Mouse (Mus musculus) ES-E14 (cell line): ENCODE results near the gene Gm17545. TPM values are rescaled to one million over a fixed set of nuclear protein-coding genes. Genes with fewer than 3 reads are reported as not detected.

Source experiments
- DNase-seq: peaks from one replicate; pipeline ENCODE4 v3.0.0-alpha.2; 2013; ENCODE audit warnings: low read depth, low spot score
- H3K27ac ChIP-seq: 2 replicates; pipeline ENCODE4 v1.5.1; 2012; ENCODE audit warnings: low read depth, mild to moderate bottlenecking, low read length, moderate library complexity, mixed read lengths; ENCODE audit not compliant: poor library complexity, insufficient read depth, severe bottlenecking
- H3K36me3 ChIP-seq: 2 replicates; pipeline ENCODE4 v1.6.1; 2012; ENCODE audit warnings: mild to moderate bottlenecking, low read length, moderate library complexity, mixed read lengths; ENCODE audit not compliant: control insufficient read depth, poor library complexity, insufficient read depth, severe bottlenecking
- H3K4me1 ChIP-seq, 2 experiments: fragments of 150-350 bp in 1 of 2; sonication (generic) in 1 of 2; 2 replicates each; pipeline ENCODE4 v1.6.1; 2012; ENCODE audit warnings: low read length in 2 of 2, mild to moderate bottlenecking in 1 of 2, mixed read lengths in 1 of 2; ENCODE audit not compliant: control insufficient read depth in 2 of 2, insufficient read depth in 2 of 2, poor library complexity in 1 of 2
- H3K4me3 ChIP-seq, 2 experiments: fragments of 150-350 bp in 1 of 2; sonication (generic) in 1 of 2; 2 replicates each; pipeline ENCODE4 v1.5.1; 2012; ENCODE audit warnings: low read length in 2 of 2, low read depth in 1 of 2, mild to moderate bottlenecking in 1 of 2, mixed read lengths in 1 of 2; ENCODE audit not compliant: insufficient read depth in 1 of 2, poor library complexity in 1 of 2, severe bottlenecking in 1 of 2
- H3K9ac ChIP-seq: 2 replicates; pipeline ENCODE4 v1.6.1; 2012; ENCODE audit warnings: low read depth, mild to moderate bottlenecking, low read length, mixed read lengths; ENCODE audit not compliant: poor library complexity, insufficient read depth, severe bottlenecking
- H3K9me3 ChIP-seq: fragments of 150-350 bp; sonication (generic); 2 replicates; pipeline ENCODE4 v1.6.1; 2012; ENCODE audit warnings: low read depth, mild to moderate bottlenecking, low read length; ENCODE audit not compliant: control insufficient read depth, insufficient read depth
- CHD2 ChIP-seq: IDR thresholded peaks from 2 replicates; pipeline ENCODE4 v1.6.1; 2014; ENCODE audit warnings: mild to moderate bottlenecking, low read depth, low read length, inconsistent platforms
- HCFC1 ChIP-seq: IDR thresholded peaks from 2 replicates; pipeline ENCODE4 v1.6.1; 2012; ENCODE audit warnings: low read length, inconsistent platforms, borderline replicate concordance; ENCODE audit not compliant: insufficient read depth
- MAFK ChIP-seq: IDR thresholded peaks from 2 replicates; pipeline ENCODE4 v1.6.1; 2014; ENCODE audit warnings: mild to moderate bottlenecking, low read depth, low read length, inconsistent platforms; ENCODE audit not compliant: insufficient read depth
- ZC3H11A ChIP-seq: IDR thresholded peaks from 2 replicates; pipeline ENCODE4 v1.6.1; 2012; ENCODE audit warnings: low read depth, mild to moderate bottlenecking, inconsistent platforms, low read length, borderline replicate concordance
- ZNF384 ChIP-seq: IDR thresholded peaks from 2 replicates; pipeline ENCODE4 v1.6.1; 2012; ENCODE audit warnings: low read depth, low read length, inconsistent platforms
- in situ Hi-C, 2 experiments: fragments of 600-800 bp; cut with MboI; formaldehyde crosslinking; loops; one replicate each; pipeline ENCODE4 v1.15.1; 2025; ENCODE audit warnings: low sequenced_read_pairs in 2 of 2, inconsistent platforms in 1 of 2; ENCODE audit not compliant: unreplicated experiment in 2 of 2
- total RNA-seq: library from RNA; depleted of rRNA; stranded (reverse); fragments of 300-350 nt; gene quantifications from 2 replicates; pipeline ENCODE4 v1.2.3, GENCODE M21; 2012

Gm17545 gene
- total RNA-seq, 1 experiment, result not detected

DNA sequence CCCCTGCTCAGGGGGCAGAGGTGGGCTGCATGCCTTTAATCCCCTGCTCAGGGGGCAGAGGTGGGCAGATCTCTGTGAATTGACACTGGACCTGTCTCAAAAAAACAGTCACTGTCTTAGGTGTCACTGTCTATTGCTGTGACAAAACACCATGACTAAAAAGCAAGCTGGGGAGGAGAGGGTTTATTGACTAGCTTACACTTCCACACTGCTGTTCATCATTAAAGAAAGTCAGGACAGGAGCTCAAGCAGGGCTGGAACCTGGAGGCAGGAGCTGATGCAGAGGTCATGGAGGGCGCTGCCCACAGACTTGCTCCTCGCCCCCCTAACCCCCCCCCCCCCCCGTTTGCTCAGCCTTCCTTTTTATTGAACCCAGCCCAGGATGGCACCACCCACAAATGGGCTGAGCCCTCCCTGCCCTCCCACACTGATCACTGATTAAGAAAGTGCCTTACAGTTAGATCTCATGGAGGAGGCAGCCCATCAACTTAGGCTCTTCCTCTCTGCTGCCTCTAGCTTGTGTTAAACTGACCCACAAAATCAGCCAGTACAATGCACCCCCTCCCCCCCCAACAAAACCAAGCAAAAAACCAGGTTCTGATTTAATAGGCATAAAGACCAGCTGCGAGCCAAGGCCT, 25.9 kb upstream of the Gm17545 start:
- in situ Hi-C loops, result no loop called here
- Histone ChIP-seq H3K4me3 (no peak overlapping the region), H3K27ac (no peak overlapping the region), H3K9me3 (no peaks in the 10 kb centered on the region), H3K4me1 (no peaks in the 10 kb centered on the region; a peak in 1 of 4 replicates), H3K9ac (no peak overlapping the region), H3K36me3 (no peaks in the 10 kb centered on the region)
- no peak for TF ChIP-seq CHD2
- TF ChIP-seq ZNF384, result no peak
- no peak for TF ChIP-seq MAFK
- no peak for TF ChIP-seq HCFC1
- TF ChIP-seq ZC3H11A, result no peak
- DNase-seq, result no peak

DNA sequence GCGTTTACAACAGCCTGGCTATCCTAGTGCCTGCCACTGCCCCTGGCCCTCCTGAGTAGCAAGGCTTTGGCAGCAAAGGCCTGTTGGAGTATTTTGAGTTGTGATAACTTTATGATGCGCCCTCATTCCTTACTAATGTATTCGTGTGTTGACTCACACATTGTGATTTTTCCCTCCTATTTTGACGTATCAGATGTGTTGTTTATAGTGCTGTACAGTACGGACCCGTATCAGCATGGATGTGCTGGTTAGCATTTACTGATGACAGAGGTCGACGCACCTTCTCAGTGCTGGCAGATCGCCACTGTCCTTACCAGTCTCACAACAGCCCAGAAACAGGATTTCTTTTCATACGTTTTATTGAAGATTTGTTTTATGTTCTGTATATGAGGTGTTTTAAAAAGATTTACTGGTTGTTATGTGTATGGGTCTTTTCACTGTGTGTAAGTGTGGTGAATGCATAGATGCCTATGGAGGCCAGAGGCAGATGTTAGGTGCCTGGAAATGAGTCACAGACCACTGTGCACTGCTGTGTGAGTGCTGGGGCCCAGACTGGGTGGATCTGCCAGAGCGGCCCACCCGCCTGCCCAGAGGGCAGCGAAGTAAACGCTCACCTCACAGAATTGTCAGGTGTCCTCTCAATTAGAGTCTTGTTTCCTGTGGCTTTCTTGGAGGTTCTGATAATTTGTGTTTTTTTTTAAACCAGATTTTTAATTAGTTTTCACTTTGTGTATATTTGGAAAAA, 25.3 kb upstream of the Gm17545 start:
- Histone ChIP-seq H3K36me3 (no peaks in the 10 kb centered on the region), H3K27ac (no peak overlapping the region), H3K9ac (no peak overlapping the region), H3K9me3 (no peaks in the 10 kb centered on the region), H3K4me1 (no peaks in the 10 kb centered on the region; a peak in 1 of 4 replicates), H3K4me3 (no peak overlapping the region)
- TF ChIP-seq MAFK (no peak), CHD2 (no peak), HCFC1 (no peak), ZNF384 (no peak), ZC3H11A (no peak)
- no peak for DNase-seq
- in situ Hi-C loops, result no loop called here

DNA sequence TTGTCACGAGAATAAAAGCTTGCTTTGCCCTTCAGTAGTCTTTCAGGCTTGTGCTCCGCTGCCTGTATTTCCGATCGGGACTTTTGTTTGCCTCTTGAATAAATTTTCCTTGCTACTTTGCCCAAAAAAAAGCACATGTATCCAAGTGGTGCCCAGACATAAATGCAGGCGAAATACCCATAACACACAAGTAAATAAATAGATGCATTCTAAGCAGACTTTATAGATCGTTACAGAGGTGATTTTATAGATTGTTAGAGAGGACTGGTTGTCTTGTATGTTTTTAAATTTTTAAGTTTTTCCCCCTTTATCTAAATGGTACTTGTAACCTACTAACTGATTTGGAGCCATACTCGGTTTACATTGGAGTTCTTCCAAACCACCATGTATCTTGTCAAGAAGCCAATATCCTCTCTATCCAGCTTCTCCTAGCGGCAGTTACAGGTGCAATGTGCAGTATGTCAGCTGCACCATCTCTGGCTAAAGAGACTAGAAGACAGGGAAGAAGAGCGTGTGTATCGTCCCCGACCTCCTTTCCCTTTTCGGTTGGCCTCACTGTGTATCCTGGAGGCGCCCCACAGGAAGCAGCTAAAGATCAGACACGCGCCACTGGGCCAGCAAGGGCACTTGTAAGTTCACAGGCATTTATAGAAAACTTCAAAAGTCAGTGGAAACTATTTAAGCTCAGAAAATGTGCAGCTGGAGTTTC, 24.4 kb upstream of the Gm17545 start:
- Histone ChIP-seq H3K27ac (no peak overlapping the region), H3K9ac (no peak overlapping the region), H3K9me3 (no peaks in the 10 kb centered on the region), H3K4me3 (no peak overlapping the region), H3K4me1 (no peaks in the 10 kb centered on the region; a peak in 1 of 4 replicates), H3K36me3 (no peaks in the 10 kb centered on the region)
- TF ChIP-seq HCFC1 (no peak), ZC3H11A (no peak), MAFK (no peak), ZNF384 (no peak), CHD2 (no peak)
- in situ Hi-C loops, result no loop called here
- DNase-seq, result no peak

DNA sequence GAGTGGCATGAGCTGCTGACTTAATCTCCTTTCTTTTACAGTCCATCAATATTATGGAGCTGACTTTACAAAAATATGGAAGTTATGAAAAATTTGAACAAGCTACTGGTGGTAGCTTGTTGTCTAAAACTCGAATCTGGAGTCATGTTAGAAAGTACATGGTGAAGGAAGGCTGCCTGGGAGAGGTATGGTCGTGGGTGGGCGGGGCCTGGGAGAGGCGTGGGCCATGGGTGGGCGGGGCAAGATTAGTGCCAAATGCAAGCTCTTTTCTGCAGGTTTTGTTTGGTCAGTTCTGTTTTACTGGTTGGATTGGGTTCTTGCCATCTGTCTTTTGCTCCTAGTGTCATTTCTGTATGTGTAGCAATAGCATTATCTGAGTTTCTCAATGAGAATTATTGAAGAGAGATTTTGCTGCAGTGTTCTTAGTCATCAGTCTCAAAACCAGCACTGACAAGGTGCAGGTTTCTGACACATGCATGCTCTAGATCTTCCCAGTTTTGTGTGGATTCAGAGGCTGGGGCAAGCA, 23.7 kb upstream of the Gm17545 start:
- in situ Hi-C loops, result no loop called here
- no peak overlapping the region for H3K9ac ChIP-seq
- TF ChIP-seq CHD2, result no peak
- TF ChIP-seq ZC3H11A, result no peak
- no peak for TF ChIP-seq ZNF384
- TF ChIP-seq MAFK, result no peak
- no peak for TF ChIP-seq HCFC1
- no peak for DNase-seq
- H3K36me3 ChIP-seq, result no peaks in the 10 kb centered on the region
- no peaks in the 10 kb centered on the region; a peak in 1 of 4 replicates for H3K4me1 ChIP-seq
- no peaks in the 10 kb centered on the region for H3K9me3 ChIP-seq
- H3K27ac ChIP-seq, result no peak overlapping the region
- H3K4me3 ChIP-seq, result no peak overlapping the region
